Mouse (Mus musculus): ENCODE measurements at regions not wholly inside any gene's neighbourhood (a gene's known extent, or its start where the extent isn't known, plus 50 kb on each side); places are given as distances from the start of the nearest gene placed in this dataset.

- no peak for TF ChIP-seq CTCF (IDR thresholded peaks at IDR 0.05; ENCODE audit: low read depth, low read length)
- TF ChIP-seq POLR2A (IDR thresholded peaks at IDR 0.05; ENCODE audit: borderline replicate concordance, low read depth, low read length): no peak
Measured at GRCm38 (mm10) chr14:98654191-98654809, 339.8 kb downstream of the Rpl36a-ps1 start.

Data from bone marrow macrophage, adult 2 months (primary cell).